Mouse (Mus musculus) neural tube, embryonic 10.5 days (tissue): ENCODE measurements around the gene Efna5.
A peak's percentile ranks its signal among the peaks of the same experiment; 100 is the strongest.

Source experiments
- DNase-seq: peaks from one replicate; pipeline ENCODE4 v3.0.0-alpha.2; 2017; ENCODE audit warnings: low spot score; ENCODE audit errors: extremely low spot score

Gene Efna5

GRCm38 (mm10) chr17:62789291-62790290, 91.5 kb downstream of the Efna5 start:
- DNase-seq = no peak

GRCm38 (mm10) chr17:62788783-62789182, 92.3 kb downstream of the Efna5 start:
- DNase-seq = no peak

GRCm38 (mm10) chr17:62787855-62788254, 93.3 kb downstream of the Efna5 start:
- no peak for DNase-seq

- no peak for DNase-seq
These were observed 94.6 kb downstream of the Efna5 start for GRCm38 (mm10) chr17:62786602-62786907.

- no peak for DNase-seq
These were observed 95.1 kb downstream of the Efna5 start for GRCm38 (mm10) chr17:62785781-62786601.

GRCm38 (mm10) chr17:62784274-62785171, 96.6 kb downstream of the Efna5 start:
- peak; percentile 28 for DNase-seq

GRCm38 (mm10) chr17:62783524-62784273, 97.4 kb downstream of the Efna5 start:
- DNase-seq = peak; percentile 76

- DNase-seq = no peak
These were observed 98.2 kb downstream of the Efna5 start for GRCm38 (mm10) chr17:62782826-62783404.

GRCm38 (mm10) chr17:62781120-62781519, 100.0 kb downstream of the Efna5 start:
- DNase-seq = no peak

- peak; percentile 31 for DNase-seq
These were observed 103.1 kb downstream of the Efna5 start for GRCm38 (mm10) chr17:62777858-62778564.

- DNase-seq = no peak
These were observed 104.4 kb downstream of the Efna5 start for GRCm38 (mm10) chr17:62776710-62777109.

- no peak for DNase-seq
These were observed 105.1 kb downstream of the Efna5 start for GRCm38 (mm10) chr17:62775976-62776375.

GRCm38 (mm10) chr17:62775401-62775800, 105.7 kb downstream of the Efna5 start:
- no peak for DNase-seq

- DNase-seq = no peak
These were observed 106.4 kb downstream of the Efna5 start for GRCm38 (mm10) chr17:62774749-62775148.

- DNase-seq = no peak
These were observed 114.4 kb downstream of the Efna5 start for GRCm38 (mm10) chr17:62766705-62767104.

GRCm38 (mm10) chr17:62765165-62765564, 116.0 kb downstream of the Efna5 start:
- no peak for DNase-seq

GRCm38 (mm10) chr17:62756951-62757350, 124.2 kb downstream of the Efna5 start:
- no peak for DNase-seq

- no peak for DNase-seq
These were observed 125.5 kb downstream of the Efna5 start for GRCm38 (mm10) chr17:62755635-62756034.

GRCm38 (mm10) chr17:62754638-62755037, 126.5 kb downstream of the Efna5 start:
- DNase-seq = no peak
